Mouse (Mus musculus) kidney, postnatal 25 days (tissue): ENCODE results near the gene Cldn7.
A peak's percentile ranks its signal among the peaks of the same experiment; 100 is the strongest.
"Not testable (repeated sequence)": the region's sequence is repeated elsewhere in the genome, so short reads cannot be mapped to it uniquely, and the experiment has no call there.

Experiments
- DNase-seq, 2 experiments: peaks; one replicate each; pipeline ENCODE4 v3.0.0; 2021; ENCODE audit warnings: mixed read lengths in 2 of 2

Cldn7 gene

DNA sequence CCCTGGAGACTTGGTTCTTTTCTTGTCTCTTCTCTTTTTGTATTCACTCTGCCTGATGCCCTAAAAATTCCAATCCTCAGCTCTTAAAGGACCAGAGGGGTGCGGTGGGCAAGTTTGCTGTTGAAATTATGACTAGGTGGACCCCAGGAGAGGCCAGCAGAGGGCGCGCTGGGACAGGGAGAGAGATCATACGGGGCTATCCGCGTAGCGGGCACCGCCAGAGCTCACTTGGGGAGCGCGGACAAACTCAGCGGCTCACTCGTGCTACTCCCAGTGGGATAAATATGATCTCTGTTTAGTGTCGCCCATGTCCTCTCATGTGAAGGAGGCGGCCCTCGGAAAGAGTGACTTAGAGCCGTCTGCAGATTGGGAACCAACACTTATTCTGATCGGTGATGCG, 30.4 kb upstream of the Cldn7 start:
- DNase-seq = peak; percentile 92 to 94

GRCm38 (mm10) chr11:69934681-69935080, 29.9 kb upstream of the Cldn7 start:
- no peak for DNase-seq

- DNase-seq = peak; percentile 94 to 97
Observed at GRCm38 (mm10) chr11:69935137-69935879, 29.3 kb upstream of the Cldn7 start, which contains the start of gene Ybx2. Ybx2 (plus strand) TSS chr11:69935796.

DNA sequence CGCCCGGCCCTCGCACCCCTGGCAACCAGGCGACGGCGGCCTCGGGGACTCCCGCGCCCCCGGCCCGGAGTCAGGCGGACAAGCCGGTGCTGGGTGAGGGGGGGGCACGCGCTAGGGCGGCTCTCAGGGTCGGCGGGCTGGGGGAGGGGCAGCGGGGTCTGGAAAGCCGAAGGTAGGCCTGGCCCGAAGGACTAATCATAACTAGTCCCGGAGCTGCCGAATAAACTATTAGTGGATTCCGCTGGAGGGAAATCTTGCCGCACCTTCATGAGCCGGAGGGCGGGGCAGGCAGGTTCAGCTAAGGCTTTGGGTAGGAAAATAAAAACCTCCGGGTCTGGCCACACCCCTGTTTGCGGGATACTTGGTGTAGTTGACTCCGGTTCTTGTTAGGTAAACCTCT, 28.4 kb upstream of the Cldn7 start:
- peak; percentile 52 to 75 for DNase-seq

DNA sequence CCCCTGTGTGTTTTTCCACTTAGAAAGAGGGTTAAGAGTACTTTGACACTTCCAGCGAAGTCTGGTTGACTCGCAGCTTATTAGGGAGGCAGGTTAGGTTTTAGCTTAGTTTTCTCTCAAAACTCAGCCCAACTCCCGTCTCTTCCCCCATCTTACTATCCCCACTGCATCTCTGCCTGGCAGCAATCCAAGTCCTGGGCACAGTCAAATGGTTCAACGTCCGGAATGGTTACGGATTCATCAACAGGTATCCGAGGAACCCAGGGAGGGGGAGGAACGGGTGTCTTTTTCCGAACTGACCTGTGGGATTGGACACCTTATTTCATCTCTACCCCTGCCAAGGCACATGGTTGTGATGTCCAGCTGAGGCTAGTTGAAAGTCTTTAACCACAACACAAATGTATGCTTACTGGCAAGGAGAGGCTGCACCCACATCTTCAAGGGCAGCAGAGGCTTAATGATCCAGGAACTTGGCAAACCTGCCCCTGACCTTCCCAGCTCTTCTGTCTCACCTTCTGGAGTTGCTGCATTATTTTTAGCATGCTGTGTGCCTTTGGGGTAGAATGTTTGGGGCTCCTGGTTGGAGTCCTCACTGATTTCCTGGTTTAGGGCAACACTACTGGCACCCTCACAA, 27.7 kb upstream of the Cldn7 start:
- DNase-seq = peak; percentile 56 to 82

- DNase-seq = peak; percentile 41 to 80
Observed at GRCm38 (mm10) chr11:69937385-69937784, 27.2 kb upstream of the Cldn7 start.

- peak in 1 of 2 experiments; percentile 72 for DNase-seq
Observed at GRCm38 (mm10) chr11:69937834-69938233, 26.7 kb upstream of the Cldn7 start.

GRCm38 (mm10) chr11:69938401-69938979, 26.1 kb upstream of the Cldn7 start:
- DNase-seq = peak; percentile 49 to 64

DNA sequence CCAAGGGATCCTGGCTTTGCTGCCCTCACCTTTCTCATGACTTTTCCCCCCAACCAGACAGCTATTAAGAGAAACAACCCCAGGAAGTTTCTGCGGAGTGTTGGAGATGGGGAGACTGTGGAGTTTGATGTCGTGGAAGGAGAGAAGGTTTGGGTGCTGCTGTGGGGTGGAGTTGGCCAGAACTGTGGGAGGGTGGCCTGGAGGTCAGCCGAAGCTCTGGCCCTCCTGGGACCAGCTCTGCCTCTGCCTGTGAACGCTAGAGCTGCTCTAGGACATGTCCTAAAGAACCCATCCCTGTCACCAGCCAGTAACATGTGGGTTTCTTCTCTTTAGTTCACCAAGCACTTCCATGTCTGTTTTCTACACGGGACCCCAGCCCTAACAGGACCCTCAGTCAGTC, 25.4 kb upstream of the Cldn7 start:
- DNase-seq = no peak

- DNase-seq = no peak
Observed at GRCm38 (mm10) chr11:69939731-69940130, 24.8 kb upstream of the Cldn7 start.

DNA sequence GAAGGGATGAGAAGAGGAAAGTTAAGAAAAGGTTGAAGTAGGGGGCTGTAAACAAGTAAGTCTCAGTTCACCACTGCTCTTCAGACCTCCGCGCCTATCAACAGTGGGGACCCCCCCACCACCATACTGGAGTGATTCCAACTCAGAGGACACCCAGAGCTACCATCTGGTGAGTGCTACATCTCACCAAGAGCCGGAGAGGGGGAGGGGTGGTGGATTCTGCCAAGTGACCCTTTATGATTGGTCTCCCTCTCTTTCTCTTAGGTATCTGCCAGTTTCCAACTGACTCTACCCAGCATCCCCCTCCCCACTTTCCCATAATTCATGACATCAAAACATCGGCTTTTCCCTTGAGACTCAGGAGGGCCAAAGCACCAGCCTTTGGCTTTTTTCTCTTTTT, 23.6 kb upstream of the Cldn7 start:
- DNase-seq = no peak

GRCm38 (mm10) chr11:69945216-69945615, 19.4 kb upstream of the Cldn7 start:
- no peak for DNase-seq

DNA sequence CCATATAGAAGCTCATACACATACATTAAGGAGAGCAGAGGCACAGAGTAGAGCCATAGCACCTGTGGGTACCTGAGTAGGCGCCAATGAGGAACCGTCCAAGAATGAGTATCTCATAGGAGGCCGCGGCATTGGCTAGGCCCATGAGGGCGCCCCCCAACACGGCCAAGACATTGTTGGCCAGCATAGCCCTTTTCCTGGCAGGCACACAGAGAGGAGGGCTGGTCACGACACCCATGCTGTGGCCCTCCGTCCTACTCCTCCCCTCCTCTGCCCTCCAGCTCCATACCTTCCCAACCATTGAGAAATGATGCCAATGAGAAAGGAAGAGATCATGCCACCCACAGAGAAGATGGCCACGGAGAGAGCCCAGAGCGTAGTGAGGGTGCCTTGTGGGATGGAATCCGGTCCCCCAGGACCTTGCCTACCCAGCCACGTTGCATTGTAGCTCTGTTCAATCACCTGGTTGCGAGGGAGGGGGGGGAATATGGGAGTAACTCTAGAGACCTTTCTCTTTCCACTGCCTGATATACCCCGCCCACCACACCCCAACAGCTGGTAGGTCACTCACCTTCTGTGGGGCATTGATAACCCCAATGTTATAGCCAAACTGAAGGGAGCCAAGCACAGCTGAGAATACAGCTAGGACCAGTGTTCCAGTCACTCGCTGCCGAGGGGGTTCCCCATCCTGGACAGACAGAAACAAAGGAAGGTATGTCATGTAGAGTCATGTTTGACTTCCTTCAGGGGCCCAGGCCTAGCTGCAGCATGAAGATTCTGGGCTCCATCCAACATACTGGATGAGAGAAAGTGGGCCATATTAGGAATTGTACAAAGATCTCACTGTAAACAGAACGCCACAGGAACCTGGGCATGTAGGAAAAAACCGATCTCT, 18.3 kb upstream of the Cldn7 start:
- no peak for DNase-seq

GRCm38 (mm10) chr11:69947337-69948065, 17.1 kb upstream of the Cldn7 start:
- peak; percentile 68 to 82 for DNase-seq

DNA sequence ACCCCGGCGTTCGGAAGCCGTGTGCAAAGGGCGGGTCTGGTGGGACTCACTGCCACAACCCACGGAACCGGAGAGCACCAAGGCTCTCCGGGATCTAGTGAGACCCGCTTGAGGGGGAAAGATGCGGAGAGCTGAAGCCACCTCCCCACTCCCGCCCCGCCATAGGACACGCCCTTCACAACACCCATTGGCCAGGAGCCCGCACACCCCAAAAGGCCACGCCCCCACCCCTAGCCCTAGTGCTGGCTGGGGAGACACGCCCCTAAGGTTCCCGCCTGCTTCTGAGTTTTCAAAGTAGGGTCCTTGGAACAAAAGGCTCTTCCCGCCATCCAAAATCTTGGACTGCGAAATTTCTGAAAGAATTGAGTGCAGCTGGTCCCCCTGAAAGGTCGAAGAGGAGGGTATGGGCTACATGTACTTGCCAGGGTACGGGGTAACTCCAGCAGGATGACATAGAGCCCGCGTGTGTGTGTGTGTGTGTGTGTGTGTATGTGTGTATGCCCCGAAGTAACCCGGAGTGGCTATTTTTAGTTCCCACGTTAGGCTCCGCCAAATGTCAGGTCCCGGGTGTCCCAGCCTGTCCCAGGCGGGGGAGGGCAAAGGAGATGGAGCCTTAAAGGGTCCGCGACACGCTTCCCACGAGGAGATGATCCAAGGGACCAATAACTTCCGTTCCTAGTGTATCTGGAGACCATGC, 16.4 kb upstream of the Cldn7 start, which contains the start of gene Slc2a4:
TSS of gene Slc2a4 (minus strand) at position 123 of the 697 bp plus-strand sequence.
- DNase-seq = peak; percentile 95 to 96

DNA sequence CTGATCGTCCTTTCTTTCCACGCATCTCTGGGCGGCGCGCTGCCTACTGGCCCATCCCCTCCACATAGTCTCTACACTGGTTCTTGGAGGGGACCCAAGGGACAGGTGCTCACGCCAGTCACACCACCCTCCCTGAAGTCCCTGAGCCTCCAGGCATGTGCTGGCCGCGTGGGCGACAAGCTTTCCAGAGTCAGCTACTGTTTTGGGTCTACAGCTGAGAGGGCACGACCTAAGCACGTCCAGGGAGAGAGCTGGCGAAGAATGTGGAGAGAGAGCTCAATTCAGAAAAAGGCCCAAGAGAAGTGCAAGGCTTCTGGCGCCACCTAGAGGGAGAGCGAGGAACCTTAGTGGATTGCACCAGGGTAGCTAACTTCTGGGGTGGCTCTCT, 15.8 kb upstream of the Cldn7 start:
- DNase-seq = peak; percentile 91 to 96

DNA sequence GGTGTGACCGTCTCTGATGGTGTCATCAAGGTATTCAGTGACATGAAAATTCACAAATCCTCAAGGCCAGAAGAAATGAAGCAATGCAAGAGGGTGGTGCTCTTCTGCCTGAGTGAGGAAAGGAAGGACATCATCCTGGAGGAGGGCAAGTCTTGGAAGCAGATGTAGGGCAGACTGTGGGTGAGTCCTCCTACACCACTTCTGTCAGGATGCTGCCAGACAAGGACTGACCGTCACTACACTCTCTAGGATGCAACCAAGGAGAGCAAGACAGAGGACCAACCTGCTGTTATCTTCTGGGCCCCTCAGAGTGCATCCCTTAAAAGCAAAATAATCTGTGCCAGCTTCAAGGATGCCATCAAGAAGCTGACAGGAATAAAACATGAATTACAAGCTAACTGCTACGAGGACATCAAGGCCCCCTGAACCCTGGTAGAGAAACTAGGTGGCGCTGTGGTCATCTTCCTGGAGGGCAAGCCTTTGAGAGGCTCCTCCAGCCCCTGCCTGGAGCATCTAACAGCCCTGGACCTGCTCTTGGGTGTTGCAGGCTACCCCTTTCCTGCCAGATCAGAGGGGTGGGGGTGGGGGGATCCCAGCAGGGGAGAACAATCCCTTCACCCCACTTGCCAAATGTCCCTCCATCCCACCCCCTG, 13.6 kb upstream of the Cldn7 start:
- DNase-seq = peak; percentile 41 to 42

- DNase-seq = no peak
Observed at GRCm38 (mm10) chr11:69952274-69952673, 12.3 kb upstream of the Cldn7 start.

- peak in 1 of 2 experiments; percentile 16 for DNase-seq
Observed at GRCm38 (mm10) chr11:69953267-69953915, 11.2 kb upstream of the Cldn7 start.

GRCm38 (mm10) chr11:69955618-69956017, 9.0 kb upstream of the Cldn7 start:
- DNase-seq = not testable (repeated sequence)
